Mouse (Mus musculus) embryonic facial prominence, embryonic 14.5 days (tissue): ENCODE measurements at regions not wholly inside any gene's neighbourhood (a gene's known extent, or its start where the extent isn't known, plus 50 kb on each side); places are given as distances from the start of the nearest gene placed in this dataset.

Source experiments
- ATAC-seq: fragments of 200-750 bp; cut with Nextera tagmentation; 2 replicates; pipeline ENCODE4 v1.8.0; 2017; ENCODE audit warnings: low read depth, moderate number of reproducible peaks, moderate TSS enrichment
- DNase-seq: peaks from one replicate; pipeline ENCODE4 v3.0.0-alpha.2; 2015; ENCODE audit warnings: low spot score
- H3K27ac ChIP-seq: fragments of 300-500 bp; sonication (generic); replicated peaks from 2 replicates; pipeline ENCODE4 v1.5.1; 2014; ENCODE audit warnings: low read depth, mild to moderate bottlenecking, low read length, moderate library complexity
- H3K27me3 ChIP-seq: fragments of 300-500 bp; sonication (generic); replicated peaks from 2 replicates; pipeline ENCODE4 v1.6.1; 2014; ENCODE audit warnings: low read length; ENCODE audit not compliant: control insufficient read depth, insufficient read depth
- H3K36me3 ChIP-seq: fragments of 300-500 bp; sonication (generic); 2 replicates; pipeline ENCODE4 v1.6.1; 2014; ENCODE audit warnings: low read length, mixed read lengths; ENCODE audit not compliant: control insufficient read depth, insufficient read depth
- H3K4me1 ChIP-seq: fragments of 300-500 bp; sonication (generic); 2 replicates; pipeline ENCODE4 v1.6.1; 2014; ENCODE audit warnings: antibody characterized with exemption, low read length; ENCODE audit not compliant: control insufficient read depth, insufficient read depth
- H3K4me2 ChIP-seq: fragments of 300-500 bp; sonication (generic); 2 replicates; pipeline ENCODE4 v1.6.1; 2014; ENCODE audit warnings: low read depth, mild to moderate bottlenecking, low read length, moderate library complexity, mixed read lengths
- H3K4me3 ChIP-seq: fragments of 300-500 bp; sonication (generic); 2 replicates; pipeline ENCODE4 v1.5.1; 2014; ENCODE audit warnings: low read depth, mild to moderate bottlenecking, low read length
- H3K9ac ChIP-seq: fragments of 300-500 bp; sonication (generic); 2 replicates; pipeline ENCODE4 v1.6.1; 2014; ENCODE audit warnings: low read depth, mild to moderate bottlenecking, low read length, moderate library complexity, mixed read lengths
- H3K9me3 ChIP-seq: fragments of 300-500 bp; sonication (generic); 2 replicates; pipeline ENCODE4 v1.6.1; 2016; ENCODE audit warnings: low read length; ENCODE audit not compliant: control insufficient read depth
- WGBS: fragments of 180-500 bp; shearing (Covaris S2); extraction: QIAGEN DNeasy Blood & Tissue Kit; methylation state at CpG from one replicate; pipeline ENCODE4 v1.1.7; 2014; 5-methylcytosine and 5-hydroxymethylcytosine counted together

DNA sequence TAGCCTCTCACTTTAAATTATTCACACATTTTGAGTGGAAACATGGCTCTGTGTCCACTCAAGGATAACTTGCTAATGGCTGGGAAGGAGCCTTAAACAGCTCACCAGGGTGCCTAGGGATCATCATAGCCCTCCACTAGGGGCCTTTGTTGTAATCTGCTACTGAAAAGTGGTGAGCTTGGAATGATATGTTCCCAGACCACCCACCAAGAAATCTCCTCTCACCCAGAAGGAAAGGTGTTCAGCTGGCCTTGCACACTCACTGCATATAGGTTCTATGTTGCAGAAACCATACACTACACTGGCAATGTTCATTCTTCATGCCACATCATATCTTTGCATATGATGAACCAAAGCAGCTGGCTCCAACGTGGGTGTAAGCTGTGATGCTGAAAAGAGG, 145.1 kb upstream of the Irx1 start:
- Histone ChIP-seq H3K27me3 (no peaks in the 10 kb centered on the region), H3K4me3 (no peak overlapping the region), H3K9ac (no peak overlapping the region), H3K4me2 (no peak overlapping the region), H3K27ac (no peak overlapping the region), H3K36me3 (no peaks in the 10 kb centered on the region), H3K4me1 (no peaks in the 10 kb centered on the region), H3K9me3 (no peaks in the 10 kb centered on the region)
- ATAC-seq (no peak), DNase-seq (no peak)
- WGBS = 71% methylated on average over 1 of the region's 1 CpGs

DNA sequence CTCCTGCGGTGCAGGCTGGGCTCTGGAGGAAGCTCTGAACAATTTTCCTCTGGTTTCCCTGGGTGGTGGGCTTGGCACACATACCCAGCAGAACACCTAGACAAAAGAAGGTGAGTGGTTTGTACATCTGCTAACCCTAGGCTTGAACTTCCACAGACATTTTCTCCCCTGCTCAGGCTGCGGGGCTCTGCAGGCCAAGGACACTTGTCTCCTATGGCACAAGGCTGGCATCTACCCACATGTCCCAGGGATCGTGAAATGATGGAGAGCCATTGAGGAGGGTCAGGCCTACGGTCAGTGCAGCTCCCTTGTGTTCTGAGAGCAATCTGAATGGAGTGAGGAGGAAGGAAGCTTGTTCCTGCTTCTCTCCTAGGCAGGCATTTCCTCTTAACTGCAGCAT, 150.4 kb upstream of the Irx1 start:
- no peak for ATAC-seq
- no peak for DNase-seq
- 80% methylated on average over 4 of the region's 4 CpGs for WGBS
- Histone ChIP-seq H3K9me3 (no peaks in the 10 kb centered on the region), H3K4me2 (no peak overlapping the region), H3K36me3 (no peaks in the 10 kb centered on the region), H3K27me3 (no peaks in the 10 kb centered on the region), H3K27ac (no peak overlapping the region), H3K9ac (no peak overlapping the region), H3K4me3 (no peak overlapping the region), H3K4me1 (no peaks in the 10 kb centered on the region)

DNA sequence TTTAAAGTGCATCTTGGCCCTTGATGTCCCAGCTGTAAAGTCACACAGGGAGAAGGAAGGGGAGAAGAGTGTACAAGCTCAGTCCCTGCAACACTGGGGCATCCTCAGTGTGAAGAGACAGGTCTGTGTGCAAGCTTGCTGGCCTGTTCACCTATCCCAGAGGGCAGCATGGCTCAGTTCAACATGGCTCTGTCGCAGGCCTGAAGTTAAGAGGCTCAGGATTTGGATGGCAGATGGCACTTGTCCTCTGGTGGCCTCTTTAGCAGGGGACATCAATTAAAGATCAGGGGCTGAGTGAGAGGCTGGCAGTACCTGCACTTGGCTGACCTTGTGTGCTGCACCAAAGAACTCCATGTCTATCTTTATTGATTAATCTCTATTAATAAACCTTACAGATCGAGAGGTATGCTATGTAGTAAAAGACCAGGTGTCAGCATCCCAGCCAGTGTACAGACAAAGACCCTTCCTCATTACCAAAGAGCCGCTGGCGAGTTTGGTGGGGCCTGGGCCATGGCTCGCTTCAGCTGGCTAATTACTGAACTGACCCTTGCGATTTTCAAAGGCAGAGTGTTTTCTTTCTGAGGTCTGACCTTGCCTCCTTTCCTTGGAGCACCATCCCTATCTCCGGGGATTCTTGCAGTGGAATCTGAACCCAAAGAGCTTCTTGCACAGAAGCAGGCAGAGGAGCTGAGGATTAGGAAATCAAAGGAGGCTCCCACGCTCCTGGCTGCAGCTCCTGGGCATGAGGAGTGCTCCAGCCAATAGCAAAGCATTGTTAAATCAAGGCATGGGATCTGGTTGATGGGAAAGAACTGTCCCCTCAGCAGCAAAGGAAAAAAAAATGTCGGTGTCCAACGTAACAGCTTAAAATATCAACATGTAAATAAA, 151.5 kb upstream of the Irx1 start:
- no peaks in the 10 kb centered on the region for H3K9me3 ChIP-seq
- no peaks in the 10 kb centered on the region for H3K36me3 ChIP-seq
- H3K27ac ChIP-seq = no peak overlapping the region
- H3K9ac ChIP-seq = no peak overlapping the region
- ATAC-seq (no peak), DNase-seq (no peak)
- no peak overlapping the region for H3K4me3 ChIP-seq
- no peak overlapping the region for H3K4me2 ChIP-seq
- WGBS = 29% methylated on average over 10 of the region's 10 CpGs
- no peaks in the 10 kb centered on the region for H3K27me3 ChIP-seq
- H3K4me1 ChIP-seq = no peaks in the 10 kb centered on the region

DNA sequence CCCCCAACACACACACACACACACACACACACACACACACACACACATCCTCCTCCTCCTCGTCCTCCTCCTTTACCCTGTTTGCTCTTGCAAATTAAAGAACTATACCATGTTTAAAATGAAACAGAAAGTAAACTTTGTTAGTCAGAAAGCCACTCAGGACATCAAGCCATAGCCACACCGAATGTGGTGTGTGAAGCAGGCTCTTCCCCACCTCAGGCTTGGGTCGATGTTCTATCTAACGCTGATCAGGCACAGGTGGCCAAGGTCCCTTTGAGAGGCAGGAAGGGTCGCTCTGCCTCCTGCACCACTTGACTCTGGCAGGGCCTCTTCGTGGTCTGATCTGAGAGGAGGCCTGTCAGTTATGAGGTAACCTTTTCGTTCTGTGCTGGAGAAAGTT, 156.9 kb upstream of the Irx1 start:
- Histone ChIP-seq H3K27me3 (peaks cover 5% of the 10 kb centered on the region; the same call in 1 of the 2 replicates), H3K9ac (no peak overlapping the region), H3K4me1 (peaks cover 4% of the 10 kb centered on the region), H3K9me3 (no peaks in the 10 kb centered on the region), H3K4me2 (no peak overlapping the region), H3K36me3 (no peaks in the 10 kb centered on the region), H3K4me3 (no peak overlapping the region), H3K27ac (no peak overlapping the region)
- DNase-seq (no peak), ATAC-seq (no peak)
- 22% methylated on average over 7 of the region's 7 CpGs for WGBS

DNA sequence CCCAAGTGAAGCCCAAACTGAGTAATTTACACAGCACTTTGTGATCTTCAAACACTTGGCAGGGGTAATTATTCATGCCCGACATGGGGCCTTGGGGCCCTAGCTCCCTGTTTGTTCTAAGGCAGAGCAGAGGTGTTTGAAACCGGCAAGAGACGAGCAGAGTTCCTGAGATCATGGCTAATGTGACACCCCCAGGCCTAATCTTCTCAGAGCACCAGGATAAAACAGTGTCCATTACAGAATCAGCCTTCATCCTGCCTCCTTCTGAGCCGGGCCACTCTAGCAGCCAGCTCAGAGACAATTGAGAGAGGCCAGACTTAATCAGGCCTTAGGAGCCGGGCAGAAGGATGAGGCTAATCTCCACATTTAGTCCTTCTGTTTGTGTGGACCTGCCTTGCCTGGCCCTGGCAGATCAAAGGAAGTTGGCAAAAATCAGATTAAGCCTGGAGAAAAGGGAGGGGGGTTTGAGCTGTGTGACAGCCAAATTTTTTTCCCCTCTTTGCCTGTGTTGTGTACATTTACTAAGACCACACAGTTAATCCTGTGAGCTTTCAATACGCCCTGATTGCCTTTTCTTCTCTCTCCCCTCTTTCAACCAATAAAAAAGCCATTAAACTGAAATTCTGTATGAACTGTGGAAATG, 157.5 kb upstream of the Irx1 start:
- no peak for DNase-seq
- ATAC-seq = peak; percentile 37; the same call in 1 of the 2 replicates

DNA sequence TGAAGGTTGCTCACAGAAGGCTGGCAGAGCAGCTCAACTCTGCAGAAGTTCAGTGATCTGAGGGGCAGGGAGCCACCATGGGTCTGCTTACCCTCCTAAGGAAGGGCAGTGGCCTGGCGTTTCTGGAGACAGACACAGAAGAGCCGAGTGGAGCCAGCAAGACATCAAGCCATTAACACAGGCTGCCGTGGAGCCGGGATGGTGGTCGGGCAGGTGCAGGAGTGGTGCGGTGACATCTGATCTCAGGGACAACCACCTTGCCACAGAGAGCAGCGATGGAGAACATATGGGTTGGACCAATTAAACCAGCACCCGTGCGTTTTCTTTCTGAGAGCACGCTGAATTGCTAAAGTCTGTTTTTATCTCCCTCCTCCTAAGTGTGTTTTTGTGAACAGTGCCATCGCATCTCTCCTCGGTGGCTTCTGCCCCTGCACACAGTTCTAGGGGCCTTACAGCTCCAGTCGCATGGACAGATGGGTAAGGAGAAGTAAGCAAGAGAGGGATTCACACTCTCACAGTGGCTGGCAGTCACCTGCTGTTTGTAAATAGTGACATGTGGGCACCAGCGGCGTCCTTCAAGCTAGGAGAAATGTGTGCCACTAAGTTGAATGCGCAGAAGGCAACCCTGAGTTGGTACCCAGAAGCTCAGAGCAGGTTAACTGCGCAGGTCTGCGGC, 158.2 kb upstream of the Irx1 start:
- no peak overlapping the region for H3K27ac ChIP-seq
- H3K4me2 ChIP-seq = no peak overlapping the region
- no peaks in the 10 kb centered on the region for H3K36me3 ChIP-seq
- no peak overlapping the region for H3K4me3 ChIP-seq
- H3K4me1 ChIP-seq = peaks cover 4% of the 10 kb centered on the region
- ATAC-seq = 0 out of 2 replicates have a peak, but pooled peaks have one; percentile 18
- no peak overlapping the region for H3K9ac ChIP-seq
- no peaks in the 10 kb centered on the region for H3K9me3 ChIP-seq
- no peak for DNase-seq
- WGBS = 49% methylated on average over 18 of the region's 18 CpGs
- peaks cover 5% of the 10 kb centered on the region; the same call in 1 of the 2 replicates for H3K27me3 ChIP-seq

More for the DNA sequence above, 157.5 kb upstream of the Irx1 start:
- Histone ChIP-seq H3K27me3 (peaks cover 5% of the 10 kb centered on the region; the same call in 1 of the 2 replicates), H3K9ac (no peak overlapping the region), H3K4me2 (no peak overlapping the region), H3K4me1 (peaks cover 4% of the 10 kb centered on the region), H3K27ac (no peak overlapping the region), H3K9me3 (no peaks in the 10 kb centered on the region), H3K4me3 (no peak overlapping the region), H3K36me3 (no peaks in the 10 kb centered on the region)
- WGBS = 23% methylated on average over 6 of the region's 6 CpGs

DNA sequence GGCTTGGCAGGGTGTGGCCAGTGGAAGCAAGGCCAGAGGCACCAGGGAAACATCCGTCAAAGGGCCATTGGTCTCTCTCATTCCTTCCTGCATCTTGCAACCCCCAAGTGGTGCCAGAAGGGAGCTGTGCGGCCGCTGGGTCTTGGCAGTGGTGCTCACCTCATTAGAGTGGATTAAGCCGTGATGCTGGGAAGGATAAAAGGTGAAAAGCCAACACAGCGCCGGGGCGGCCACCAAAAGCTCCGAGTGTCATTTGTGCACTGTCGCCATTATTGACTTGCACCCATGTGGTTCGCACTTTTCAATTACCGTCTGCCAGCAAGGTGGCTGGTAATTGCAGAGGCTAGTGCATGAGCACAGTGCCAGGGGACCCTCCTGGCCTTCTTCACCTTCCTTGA, 158.7 kb upstream of the Irx1 start:
- H3K27ac ChIP-seq = no peak overlapping the region
- DNase-seq (no peak), ATAC-seq (no peak)
- H3K9me3 ChIP-seq = no peaks in the 10 kb centered on the region
- no peak overlapping the region for H3K4me2 ChIP-seq
- H3K4me1 ChIP-seq = peaks cover 4% of the 10 kb centered on the region
- no peak overlapping the region for H3K9ac ChIP-seq
- H3K36me3 ChIP-seq = no peaks in the 10 kb centered on the region
- WGBS = 54% methylated on average over 11 of the region's 11 CpGs
- no peak overlapping the region for H3K4me3 ChIP-seq
- peaks cover 5% of the 10 kb centered on the region; the same call in 1 of the 2 replicates for H3K27me3 ChIP-seq

DNA sequence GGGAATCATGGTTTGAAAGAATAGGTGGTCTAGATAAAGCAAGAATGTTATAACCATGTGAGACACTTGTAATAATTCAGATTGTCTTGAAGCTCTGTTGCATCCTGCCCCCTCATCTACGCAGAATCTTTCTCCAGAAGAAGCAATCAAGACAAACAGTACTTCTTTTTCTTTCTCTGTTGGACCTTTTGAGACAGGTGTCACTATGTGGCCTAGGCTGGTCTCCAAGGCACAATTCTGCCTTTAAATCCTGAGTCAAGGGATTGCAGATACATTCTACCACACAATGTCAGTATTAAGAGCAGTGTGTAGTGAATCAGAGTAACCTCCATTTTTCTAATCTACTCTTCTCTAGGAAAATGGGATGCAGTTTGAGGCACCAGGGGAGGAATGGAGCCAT, 164.8 kb upstream of the Irx1 start:
- Histone ChIP-seq H3K9me3 (no peaks in the 10 kb centered on the region), H3K36me3 (no peaks in the 10 kb centered on the region), H3K9ac (no peak overlapping the region), H3K27me3 (no peaks in the 10 kb centered on the region), H3K4me2 (no peak overlapping the region), H3K27ac (no peak overlapping the region), H3K4me1 (no peaks in the 10 kb centered on the region), H3K4me3 (no peak overlapping the region)
- DNase-seq (no peak), ATAC-seq (no peak)
- 82% methylated on average over 1 of the region's 1 CpGs for WGBS
